Mouse (Mus musculus) testis, adult 2 months (tissue): Measurements from ENCODE around the gene Cep112.

ENCODE experiments used
- CTCF ChIP-seq: fragments of 200-500 bp; IDR thresholded peaks from 2 replicates; pipeline ENCODE4 v1.5.1; 2012; ENCODE audit warnings: low read depth, mild to moderate bottlenecking, inconsistent platforms, low read length, moderate library complexity; ENCODE audit not compliant: control insufficient read depth, insufficient read depth, insufficient replicate concordance
- POLR2A ChIP-seq: fragments of 200-500 bp; IDR thresholded peaks from 2 replicates; pipeline ENCODE4 v1.6.1; 2012; ENCODE audit warnings: low read depth, mild to moderate bottlenecking, inconsistent platforms, low read length, moderate library complexity; ENCODE audit not compliant: control insufficient read depth

DNA sequence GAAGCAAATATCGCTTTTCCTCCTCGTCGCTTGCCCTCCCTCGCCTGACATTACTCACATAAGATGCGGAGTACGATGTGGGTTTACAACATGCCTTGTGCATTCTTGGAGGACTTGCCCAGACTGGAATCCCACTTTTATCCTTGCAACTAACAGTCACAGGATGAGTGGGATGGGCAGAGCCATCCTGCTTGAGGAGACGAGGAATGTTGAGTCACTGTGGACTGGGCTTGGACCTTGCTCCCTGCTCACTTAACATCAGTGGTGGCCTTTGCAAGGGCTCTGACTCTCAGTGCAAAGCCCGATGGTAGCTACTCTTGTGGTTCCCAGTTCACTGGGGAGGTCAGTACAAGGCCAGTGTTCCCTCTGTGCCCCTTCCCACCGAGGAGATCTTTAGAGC lies 473.1 kb downstream of the Cep112 start:
- TF ChIP-seq POLR2A (no peak), CTCF (no peak)
